Mouse (Mus musculus) granulocyte monocyte progenitor cell, adult 5-6 weeks (primary cell): Measurements from ENCODE around the gene Tenm2. TPM values are rescaled to one million over a fixed set of nuclear protein-coding genes. Genes with fewer than 3 reads are reported as not detected.

Experiments used
- ATAC-seq: replicated peaks from 2 replicates; pipeline ENCODE4 v1.8.0; 2016; ENCODE audit warnings: mild to moderate bottlenecking, moderate TSS enrichment, inconsistent platforms; ENCODE audit not compliant: poor library complexity, severe bottlenecking
- total RNA-seq, 2 experiments: library from RNA; stranded (forward) in 1 of 2; stranded (reverse) in 1 of 2; fragments of 200-712, 200-1000 nt in 1 of 2; fragments of >200 nt in 1 of 2; fragmentation: Nextera tagmentation in 1 of 2; gene quantifications; 2 replicates each; pipeline ENCODE4 v1.2.3; 2014 to 2017

Gene Tenm2
- total RNA-seq, 2 experiments from 2014 or later: not detected

DNA sequence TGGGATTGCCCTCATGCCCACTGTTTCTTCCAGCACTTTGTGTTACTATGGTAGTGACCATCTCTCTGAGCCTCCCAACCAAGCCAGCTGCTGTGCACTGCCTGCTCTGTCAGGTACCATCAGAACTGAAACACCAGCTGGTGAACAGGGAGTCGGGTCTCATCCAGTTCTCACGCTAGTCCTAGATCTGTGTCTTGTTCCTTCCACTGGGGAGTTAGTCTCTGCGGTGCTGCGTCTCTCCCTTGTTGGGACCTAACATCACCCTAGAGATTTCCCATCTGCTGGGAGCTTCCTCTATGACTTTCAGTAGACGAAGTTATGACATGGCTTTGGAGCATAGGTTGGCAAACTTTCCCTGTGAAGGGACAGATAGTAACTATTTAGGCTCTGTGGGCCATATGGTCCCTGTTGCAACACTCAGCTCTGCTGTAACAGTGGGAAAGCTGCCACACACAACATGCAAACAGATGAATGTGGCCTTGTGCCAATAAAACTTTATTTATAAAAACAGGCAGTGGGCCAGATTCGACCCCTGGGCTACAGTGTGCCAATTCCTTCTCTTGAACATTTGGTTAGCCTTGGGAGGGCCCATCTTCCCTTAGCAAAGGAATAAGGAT lies 1066.7 kb downstream of the Tenm2 start:
- no peak for ATAC-seq

DNA sequence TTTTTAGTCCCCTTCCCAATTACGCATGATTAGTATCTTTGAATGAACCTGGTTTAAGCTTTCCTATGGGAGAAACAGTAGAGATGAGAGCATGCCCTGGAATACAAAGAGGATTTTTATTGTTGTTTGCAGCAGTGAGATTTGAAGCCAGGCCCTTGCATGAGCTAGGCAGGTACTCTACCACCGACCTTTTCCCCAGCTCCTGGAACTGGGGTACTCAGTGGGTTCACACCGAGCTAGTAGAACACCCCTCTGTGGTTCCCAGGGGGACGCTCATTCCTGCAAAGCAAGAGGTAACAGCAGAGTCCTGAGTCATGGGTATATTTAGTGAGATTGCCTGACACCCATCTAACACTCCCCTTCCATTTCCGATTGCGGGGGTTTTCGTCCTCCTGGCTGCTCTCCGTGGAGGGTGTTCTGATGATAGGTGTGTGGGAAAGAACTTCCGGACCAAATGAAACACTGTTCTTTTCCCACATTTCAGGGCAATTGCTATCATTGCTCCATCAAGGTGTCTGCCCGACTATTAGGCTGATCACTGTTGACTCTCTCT lies 1067.9 kb downstream of the Tenm2 start:
- ATAC-seq: no peak

DNA sequence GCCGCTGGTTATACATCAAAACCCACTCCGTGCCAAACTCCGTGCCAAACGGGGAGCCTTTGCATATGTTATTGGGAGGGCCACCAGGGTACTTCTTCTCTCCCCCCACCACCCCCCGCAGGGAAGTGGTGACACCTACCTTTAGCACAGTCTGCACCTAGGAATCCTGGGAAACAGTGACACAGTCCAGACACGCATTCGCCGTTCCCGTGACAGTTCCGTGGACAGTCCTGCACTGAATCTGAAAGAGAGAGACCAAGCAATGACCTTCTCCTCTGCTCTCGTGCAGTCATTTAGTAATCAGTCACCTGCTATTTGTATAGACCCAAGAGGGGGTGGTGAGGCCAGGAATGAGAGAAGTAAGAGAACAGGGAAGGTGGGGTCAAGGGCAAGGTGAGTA lies 1072.2 kb downstream of the Tenm2 start:
- no peak for ATAC-seq

DNA sequence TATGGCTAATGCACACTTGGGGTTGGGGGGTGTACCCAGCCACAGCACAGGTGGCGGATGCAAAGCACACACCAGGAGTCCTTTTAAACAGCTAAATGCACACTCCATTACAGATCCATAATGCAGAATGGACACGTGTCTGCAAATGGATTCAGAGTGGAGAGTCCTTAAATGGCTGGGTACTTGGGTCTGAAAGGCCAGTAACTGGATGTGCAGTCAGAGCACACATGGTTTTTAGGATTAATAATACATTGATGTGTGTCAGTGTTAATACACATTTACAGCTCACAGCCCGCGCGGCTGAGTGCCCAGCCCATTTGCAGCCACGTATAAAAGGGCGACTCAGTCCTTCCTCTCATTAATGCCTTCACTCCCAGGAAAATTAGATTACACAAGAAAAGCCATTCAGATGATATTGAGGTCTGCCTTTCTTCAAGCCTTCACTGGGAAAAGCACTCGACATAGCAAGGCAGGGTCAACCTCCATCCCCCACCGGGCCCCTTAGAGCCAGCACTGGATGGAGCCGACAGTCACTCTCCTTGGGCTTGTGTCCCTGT lies 1073.9 kb downstream of the Tenm2 start:
- no peak for ATAC-seq

DNA sequence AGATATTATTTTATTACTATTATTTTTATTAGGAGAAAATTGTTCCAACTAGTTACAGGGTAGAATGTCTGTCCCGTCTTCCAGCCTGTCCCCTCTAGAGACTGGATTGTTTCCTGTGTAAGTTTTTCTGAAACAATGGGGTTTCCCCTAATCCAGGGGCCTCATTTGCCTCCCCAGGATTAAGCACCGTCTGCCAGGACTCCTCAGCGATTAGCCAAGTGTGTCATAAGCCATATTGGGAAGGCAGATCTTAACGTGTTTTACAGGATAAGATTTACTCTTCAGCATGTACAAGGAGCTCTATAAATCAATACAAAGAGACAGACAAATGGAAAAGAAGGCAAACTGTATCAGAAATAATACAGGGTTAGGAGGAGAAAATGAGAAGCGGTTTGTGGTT lies 1082.3 kb downstream of the Tenm2 start:
- ATAC-seq: no peak

DNA sequence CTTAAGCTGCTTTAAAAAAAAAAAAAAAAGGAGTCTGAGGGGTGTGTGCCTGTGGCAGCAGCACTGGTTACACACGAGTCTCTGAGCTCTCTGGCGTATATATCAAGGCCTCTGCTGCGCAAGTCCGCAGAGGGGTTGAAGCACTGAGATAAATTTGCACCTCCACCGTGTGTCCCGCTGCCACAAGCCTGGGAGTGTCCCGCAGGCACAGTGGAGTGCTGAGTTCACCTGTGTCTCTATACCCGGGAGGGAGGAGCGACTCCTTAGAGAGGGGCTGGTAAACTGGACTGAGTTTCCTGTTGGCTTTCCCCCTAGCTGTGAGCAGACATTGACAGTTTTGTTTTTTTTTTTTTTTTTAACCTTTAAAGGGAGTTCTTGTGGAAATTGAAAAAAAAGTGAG lies 1082.8 kb downstream of the Tenm2 start:
- ATAC-seq: no peak

DNA sequence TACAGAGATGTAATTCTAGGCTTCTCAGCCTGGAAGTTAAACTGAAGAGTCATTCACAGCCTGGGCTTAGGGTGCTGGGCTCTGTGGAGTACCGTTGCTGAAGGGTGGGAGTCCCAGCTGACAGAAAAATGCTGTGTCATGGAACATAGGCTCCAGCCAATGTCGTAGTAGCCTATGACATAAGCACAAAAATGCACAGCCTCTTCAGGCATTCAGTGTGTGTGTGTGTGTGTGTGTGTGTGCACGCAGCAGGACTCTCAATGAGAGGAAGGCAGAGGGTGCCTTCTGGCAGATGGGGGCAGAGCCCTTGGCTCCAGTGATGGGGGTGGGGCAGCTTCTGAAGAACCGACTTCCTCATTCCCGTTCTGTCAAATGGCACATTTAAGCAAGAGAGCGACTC lies 1083.5 kb downstream of the Tenm2 start:
- peak; percentile 73 for ATAC-seq

DNA sequence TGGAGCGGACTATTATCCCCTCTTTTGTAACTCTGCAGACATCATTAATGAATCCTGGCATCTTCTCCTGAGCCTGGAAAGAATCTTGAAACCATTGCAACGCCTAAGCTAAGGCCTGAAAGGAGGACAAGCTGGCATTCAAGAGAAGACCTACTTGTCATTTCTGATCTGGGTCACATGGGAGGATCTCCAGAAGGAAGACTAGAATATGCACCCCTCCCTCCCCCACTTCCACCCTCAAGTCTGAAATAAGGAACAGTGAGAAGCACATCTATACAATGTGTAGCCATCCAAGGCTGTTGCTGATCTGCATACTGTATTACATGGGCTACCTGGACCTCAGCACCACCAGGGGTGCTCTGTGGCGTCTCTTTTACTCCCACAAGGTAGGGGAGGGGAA lies 1086.7 kb downstream of the Tenm2 start:
- ATAC-seq: no peak

DNA sequence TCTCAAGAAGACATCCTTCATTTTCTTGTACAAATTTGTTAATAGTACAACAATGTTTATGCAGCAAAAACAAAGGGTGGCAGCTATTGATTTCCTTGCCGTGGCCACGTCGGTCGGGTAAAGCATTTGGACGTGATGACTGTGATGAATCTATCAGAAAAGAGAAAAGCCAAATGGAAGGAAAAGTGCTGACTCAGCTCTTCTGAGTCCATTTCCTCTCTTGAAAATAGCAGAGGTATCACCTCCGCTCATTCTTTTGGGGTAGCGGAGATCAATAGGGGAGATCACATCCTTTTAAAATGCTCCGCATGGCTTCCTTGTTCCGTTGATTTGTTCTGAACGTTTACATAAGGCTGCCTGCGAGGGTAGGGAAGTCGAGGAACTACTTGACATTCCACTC lies 1090.7 kb downstream of the Tenm2 start:
- ATAC-seq: no peak

DNA sequence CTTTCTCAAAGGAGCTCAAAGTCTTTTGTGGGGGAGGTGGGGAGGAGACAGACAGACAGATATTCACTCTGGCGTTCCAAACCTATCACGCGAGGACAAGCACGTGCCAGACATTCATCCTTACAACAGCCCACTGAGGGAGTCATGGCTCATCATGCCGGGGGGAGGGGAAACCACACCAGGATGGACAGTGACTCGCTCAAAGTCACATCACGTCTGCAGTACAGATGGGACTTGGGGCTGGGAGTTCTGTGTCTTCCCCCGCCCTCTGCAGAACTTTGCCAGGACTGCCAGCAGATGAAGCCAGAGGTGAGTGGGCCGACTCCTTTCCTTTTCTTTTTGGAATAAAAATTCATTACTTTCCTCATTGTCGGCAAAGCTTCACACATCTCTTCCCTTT lies 1095.4 kb downstream of the Tenm2 start:
- no peak for ATAC-seq

DNA sequence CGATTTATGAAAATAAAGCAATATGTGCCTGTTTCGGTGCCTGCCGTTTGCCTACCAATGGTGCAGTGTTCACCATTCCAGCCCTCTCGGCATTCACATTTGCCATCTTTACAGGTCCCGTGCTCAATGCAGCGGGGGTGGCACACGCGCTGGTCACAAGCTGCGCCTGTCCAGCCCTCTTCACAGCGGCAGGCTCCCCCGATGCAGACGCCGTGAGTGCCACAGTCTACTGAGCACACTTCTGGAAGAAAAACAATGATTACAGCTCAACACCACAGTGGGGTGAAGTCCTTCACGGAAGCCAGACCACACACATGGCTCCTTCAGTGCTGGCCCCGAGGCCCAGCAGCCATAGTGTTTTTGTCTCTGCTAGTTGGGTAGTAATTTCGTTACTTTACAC lies 1096.2 kb downstream of the Tenm2 start:
- ATAC-seq: no peak

DNA sequence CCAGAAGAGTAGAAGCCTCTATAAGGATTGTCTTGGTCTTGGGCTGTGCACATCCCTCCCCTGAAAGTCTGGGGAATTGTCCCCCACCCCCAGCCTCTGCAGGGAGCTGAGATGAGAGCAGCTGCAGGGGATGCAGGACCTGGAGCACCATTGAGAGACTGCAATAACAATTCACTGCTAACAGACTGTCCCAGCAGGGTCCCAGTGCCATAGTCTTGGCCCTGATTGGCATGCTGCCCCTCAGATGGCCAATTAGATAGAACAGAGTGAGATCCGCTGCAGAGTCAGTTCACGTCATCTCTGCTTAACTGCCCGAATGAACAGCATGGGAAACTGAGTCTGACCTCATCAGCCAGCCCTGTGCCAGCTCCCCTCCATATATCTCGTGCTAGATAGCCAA lies 1097.9 kb downstream of the Tenm2 start:
- ATAC-seq: no peak

DNA sequence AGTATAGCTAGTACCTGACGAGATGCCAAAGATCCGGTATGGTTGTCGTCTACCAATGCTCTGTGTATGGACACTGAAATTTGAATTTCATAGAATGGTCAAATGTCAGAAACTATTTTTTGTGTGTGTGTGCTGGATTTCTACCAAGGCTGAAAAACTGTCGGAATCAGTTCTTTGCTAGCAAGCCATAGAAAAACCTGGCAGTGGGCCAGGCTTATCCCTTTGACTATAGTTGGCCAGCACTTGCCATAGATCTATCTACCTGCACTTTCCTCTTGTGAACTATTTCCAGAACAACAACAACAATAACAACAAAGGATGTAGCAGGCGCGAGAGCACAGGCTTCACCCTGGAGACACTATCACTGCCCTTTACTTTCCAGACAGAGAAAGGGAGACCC lies 1098.5 kb downstream of the Tenm2 start:
- no peak for ATAC-seq

DNA sequence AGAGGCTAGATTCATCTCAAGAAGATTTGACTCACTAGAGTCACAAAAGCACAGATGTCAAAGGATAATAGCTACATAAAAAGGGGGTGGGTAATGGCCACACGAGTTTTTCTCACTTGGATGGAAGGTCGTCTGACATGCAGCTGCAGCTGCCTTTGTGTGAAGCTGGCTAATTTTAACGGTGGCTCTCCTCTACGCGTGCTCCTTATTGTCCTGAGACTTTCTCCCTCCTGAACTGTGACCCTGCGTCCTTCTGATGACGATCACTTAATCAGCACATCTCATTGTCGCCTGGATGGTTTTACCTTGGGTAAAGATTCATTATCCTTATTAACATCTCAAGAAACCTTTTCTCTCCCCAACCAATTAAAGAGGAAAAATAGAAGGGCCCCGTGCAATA lies 1101.1 kb downstream of the Tenm2 start:
- ATAC-seq: no peak

DNA sequence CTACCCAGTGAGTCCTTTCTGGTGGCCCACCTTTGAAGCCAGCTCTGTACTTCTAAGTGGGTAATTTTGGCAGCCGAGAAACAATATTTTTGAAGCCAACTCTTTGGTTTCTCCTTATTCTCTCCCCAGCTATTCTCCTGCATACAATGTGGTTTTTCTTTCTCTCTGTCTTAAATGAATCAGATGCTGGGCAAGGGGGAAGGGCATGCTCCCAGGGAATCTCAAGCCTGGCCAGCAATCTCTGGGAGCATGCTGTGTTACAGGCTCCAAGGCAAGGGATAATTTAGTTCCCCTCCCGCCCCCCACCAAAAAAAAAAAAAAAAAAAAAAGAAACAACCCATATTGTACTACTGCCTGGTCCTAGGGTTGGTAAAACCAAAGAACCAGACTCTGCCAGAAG lies 1112.5 kb downstream of the Tenm2 start:
- no peak for ATAC-seq

DNA sequence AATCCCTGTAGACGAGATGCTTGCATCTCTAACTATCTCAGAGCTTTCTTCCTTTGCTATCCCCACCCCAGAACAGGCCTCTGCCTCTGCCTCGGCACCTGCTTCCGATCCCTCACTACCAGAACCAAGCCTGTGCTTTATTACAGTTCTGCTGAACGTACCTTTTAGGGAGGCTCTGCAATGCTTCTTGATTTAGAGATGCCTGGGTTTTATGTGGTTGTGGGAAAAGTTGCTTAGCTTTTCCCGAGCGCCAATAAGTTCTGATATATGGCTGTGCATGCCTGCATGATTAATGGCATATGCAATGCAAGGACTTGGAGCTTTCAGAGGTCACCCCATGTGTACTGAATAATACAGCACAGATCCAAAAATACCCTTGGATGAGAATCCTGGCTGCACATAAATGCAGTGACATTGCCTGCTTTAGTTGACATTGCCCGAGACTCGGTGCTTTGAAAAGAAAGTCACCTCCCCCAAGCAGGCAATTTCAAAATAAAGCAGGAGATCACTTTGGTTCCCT lies 1114.3 kb downstream of the Tenm2 start:
- no peak for ATAC-seq

DNA sequence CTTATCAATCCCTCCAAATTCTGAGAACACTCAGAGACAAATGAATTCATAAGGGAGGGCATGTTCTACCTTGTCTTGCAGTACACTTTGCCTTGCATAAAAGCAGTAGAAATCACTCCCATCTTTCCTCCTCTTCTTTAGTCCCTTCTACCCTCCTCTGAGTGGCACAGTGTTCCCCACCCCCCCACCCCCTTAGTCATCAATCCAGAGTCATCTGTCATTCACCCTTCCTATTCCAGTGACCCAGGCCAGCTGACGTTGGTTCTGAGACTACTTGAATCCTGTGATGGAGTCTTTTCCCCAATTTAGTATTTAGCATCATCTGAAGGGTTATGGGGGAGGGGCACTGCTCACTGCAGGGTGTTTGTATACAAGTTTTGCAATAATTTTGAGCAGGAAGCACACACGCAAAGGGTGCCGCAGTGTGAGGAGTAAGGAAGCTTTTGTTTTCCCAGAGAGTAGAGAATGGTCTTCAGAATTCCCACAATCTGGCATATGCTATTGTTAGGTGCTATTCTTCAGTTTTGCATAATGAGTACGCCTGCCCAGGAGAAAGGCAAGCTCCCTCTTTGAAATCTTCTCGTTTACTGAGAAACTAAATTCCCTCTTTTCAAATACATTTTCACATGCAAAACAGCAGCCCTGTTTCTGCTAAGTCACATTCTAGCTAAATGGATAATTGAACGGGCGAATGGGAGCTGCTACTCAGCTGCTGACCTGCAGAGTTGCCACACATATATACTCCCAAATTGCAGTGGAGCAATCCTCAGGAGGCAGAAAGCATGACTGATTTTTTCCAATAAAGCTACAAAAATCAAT lies 1115.0 kb downstream of the Tenm2 start:
- no peak for ATAC-seq

DNA sequence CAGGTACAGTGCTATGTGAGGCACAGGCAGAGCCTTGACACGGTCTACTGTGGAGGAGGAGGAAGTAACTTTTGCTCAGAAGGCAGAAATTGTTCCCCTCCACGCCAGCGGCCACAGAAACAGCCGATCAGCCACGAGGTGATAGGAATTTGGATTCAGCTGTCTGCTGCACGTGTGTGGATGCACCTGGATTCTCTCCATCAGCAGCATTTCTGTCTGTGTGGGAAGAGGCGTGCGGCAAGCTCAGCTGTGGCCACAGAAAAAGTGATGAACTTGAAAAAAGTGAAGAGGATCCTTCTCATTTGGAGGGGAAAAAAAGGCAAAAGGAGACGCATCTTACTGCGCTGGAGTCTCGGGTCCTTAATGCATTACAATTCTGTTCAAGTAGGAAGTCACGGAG lies 1122.4 kb downstream of the Tenm2 start:
- ATAC-seq: no peak

DNA sequence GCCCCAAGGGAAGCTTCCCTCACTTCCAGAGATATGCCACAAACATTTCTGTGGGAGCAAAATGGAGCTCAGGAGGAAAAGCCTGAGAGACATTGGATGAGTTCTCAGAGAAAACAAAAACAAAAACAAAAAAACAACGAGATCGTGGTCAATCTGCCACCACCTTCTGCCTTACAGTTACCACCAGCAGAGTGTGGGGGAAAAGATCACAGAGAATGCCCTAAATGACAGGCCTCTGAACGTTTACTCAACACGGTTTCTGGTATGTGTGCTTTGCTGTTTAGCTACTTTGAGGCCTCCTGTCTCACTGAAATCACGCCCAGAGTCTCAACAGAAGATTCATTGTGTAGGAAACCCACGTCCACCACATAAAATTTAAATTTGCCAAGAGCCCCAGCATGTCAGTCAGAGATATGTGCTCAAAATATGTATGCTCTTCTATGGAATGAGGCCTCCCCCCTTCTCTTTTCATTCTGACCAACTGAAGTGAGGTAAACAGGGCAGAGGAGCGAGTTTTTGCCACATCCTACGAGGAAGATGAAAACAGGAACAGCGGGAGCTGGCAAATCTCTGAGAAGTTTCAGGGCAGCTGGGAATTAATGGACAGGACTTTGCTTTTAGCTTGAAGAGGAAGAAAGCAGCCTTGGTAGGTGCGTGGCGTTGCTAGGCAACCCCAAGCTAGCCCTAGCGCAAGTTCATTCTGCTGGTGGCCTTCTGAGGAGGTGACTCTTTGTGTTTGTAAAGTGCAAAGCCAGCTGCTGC lies 1126.6 kb downstream of the Tenm2 start:
- ATAC-seq: no peak

DNA sequence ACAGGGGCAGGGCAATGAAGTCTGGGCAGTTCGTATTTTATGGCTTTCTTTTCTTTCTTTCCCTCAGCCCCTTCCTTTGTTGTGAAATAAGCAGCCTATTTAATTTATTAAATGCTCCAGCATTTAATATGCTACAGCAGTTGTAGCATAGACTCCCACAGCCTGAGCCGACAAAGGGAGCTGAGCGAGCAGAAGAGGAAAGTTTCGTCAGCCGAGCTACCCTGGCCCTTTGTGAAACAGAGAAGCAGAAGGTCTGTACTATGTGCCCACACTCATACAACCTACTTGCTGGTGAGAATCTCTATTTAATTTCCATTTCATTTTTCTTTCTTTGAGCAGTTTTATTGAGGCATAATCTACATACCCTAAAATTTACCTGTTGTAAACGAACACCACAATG lies 1127.9 kb downstream of the Tenm2 start:
- no peak for ATAC-seq

DNA sequence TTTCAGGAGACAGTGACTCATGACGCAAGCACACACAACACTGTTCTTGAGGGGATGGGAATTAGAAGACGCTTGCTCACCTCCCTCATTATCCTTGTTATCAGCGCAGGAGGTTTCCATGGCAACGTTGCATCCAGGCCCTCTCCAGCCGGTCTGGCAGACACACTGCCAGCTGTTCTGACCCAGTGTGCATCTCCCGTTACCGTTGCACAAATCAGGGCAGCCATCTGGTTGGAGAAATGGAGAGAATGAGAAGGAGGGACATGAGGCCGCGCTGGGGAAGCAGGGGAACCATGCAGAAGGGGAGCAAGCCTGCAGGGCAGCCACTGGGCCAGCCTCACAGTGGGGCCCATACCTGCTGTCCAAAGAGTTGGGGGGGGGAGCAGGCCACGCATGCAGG lies 1129.1 kb downstream of the Tenm2 start:
- no peak for ATAC-seq
